Comparison of ENCODE assay signal across 10 mouse cellular contexts in the genomic region with DNA sequence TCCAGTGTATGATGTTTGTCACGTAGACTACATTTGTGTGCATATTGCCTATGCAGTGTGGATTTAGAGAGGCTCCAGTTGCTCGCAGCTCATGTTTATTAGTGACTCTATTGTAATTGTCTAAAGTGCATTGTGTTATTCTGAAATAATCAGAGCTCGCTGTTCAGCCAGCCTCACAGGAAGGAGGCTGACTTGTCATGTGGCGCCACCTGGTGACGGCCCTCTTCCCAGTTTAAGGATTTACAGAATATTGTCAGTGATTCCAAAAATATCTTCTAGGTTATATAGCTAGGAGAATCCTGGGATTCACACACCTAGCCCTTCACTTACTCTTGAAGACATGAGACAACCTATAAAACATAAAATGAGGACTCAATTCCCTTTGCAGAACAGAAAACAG. TPM values are rescaled to one million over a fixed set of nuclear protein-coding genes. Genes with fewer than 3 reads are reported as not detected.
DNase-seq lines count a peak whose midpoint lies in the region; ATAC-seq and TF ChIP-seq lines count a peak whose summit lies in the region.
"Had no signal": no experiment of that assay in that cellular context is flagged by ENCODE, and none has a peak within 500 bp of the region (broad histone marks: within the 10 kb centered on the region; RNA-seq: fewer than 3 reads in every experiment).

No protein-coding gene starts in this region.

- no peaks in the 10 kb centered on the region for H3K9me3 ChIP-seq in intestine, embryonic 15.5 days
- H3K9me3 ChIP-seq in stomach, postnatal 0 days (ENCODE audit: control insufficient read depth, low read length): no peaks in the 10 kb centered on the region
- H3K9me3 ChIP-seq: embryonic facial prominence, embryonic 13.5 days; neural tube, embryonic 13.5 days had no signal

- TF ChIP-seq CTCF in testis, adult 2 months (IDR thresholded peaks at IDR 0.05; ENCODE audit: control insufficient read depth, insufficient read depth, insufficient replicate concordance, low read depth, low read length): peak; percentile 57; the same call in 1 of the 2 replicates
- peak; percentile 92 for TF ChIP-seq CTCF in stomach, postnatal 0 days (IDR thresholded peaks at IDR 0.05; ENCODE audit: low read depth)

- no peak overlapping the region for H3K4me2 ChIP-seq in intestine, embryonic 15.5 days (replicated peaks)
- no peak overlapping the region for H3K4me2 ChIP-seq in stomach, postnatal 0 days (replicated peaks; ENCODE audit: low read depth)
- H3K4me2 ChIP-seq: embryonic facial prominence, embryonic 13.5 days; neural tube, embryonic 13.5 days had no signal

- H3K27me3 ChIP-seq in testis, adult 2 months (ENCODE audit: control insufficient read depth, insufficient read depth, low read length): no peaks in the 10 kb centered on the region
- H3K27me3 ChIP-seq in intestine, embryonic 15.5 days (replicated peaks): no peaks in the 10 kb centered on the region
- H3K27me3 ChIP-seq in stomach, postnatal 0 days (ENCODE audit: control insufficient read depth, insufficient read depth, low read length): no peaks in the 10 kb centered on the region
- H3K27me3 ChIP-seq: embryonic facial prominence, embryonic 13.5 days; neural tube, embryonic 13.5 days had no signal

- WGBS in intestine, embryonic 15.5 days: 41% methylated on average over 5 of the region's 5 CpGs
- 34% methylated on average over 5 of the region's 5 CpGs for WGBS in stomach, postnatal 0 days

- TF ChIP-seq EP300 in stomach, postnatal 0 days (optimal IDR thresholded peaks at IDR 0.05): no peak

- no peak overlapping the region for H3K9ac ChIP-seq in intestine, embryonic 15.5 days
- no peak overlapping the region for H3K9ac ChIP-seq in stomach, postnatal 0 days (ENCODE audit: low read length)
- H3K9ac ChIP-seq: embryonic facial prominence, embryonic 13.5 days; neural tube, embryonic 13.5 days had no signal

- H3K36me3 ChIP-seq in testis, adult 2 months (ENCODE audit: control insufficient read depth, insufficient read depth, low read length): peaks cover 7% of the 10 kb centered on the region
- H3K36me3 ChIP-seq in intestine, embryonic 15.5 days: peaks cover 24% of the 10 kb centered on the region
- peaks cover 16% of the 10 kb centered on the region; the same call in 1 of the 2 replicates for H3K36me3 ChIP-seq in stomach, postnatal 0 days (ENCODE audit: control insufficient read depth, insufficient read depth, low read length)

- intact Hi-C loops in left cerebral cortex, postnatal 4 days (cut with DNase I): loop anchor here (5.0 to 10.0 kb wide), 2 partner anchors 159 to 198 kb away; no protein-coding TSS in a partner anchor

- no peak for DNase-seq in testis, postnatal 14 days (ENCODE audit: low spot score)
- DNase-seq in cerebellum, adult 18-20 months: peak; percentile 81 to 82
- DNase-seq in forelimb bud, embryonic 11.5 days (ENCODE audit: low read depth, low spot score): peak; percentile 55
- peak; percentile 83 for DNase-seq in left cerebral cortex, postnatal 4 days
- DNase-seq in natural killer cell, adult 2 months (ENCODE audit: low spot score in 2 of 2): peak; percentile 52 to 73
- peak; percentile 75 for DNase-seq in stomach, postnatal 0 days (ENCODE audit: low spot score)

- no peak for TF ChIP-seq POLR2A in testis, adult 2 months (IDR thresholded peaks at IDR 0.05; ENCODE audit: control insufficient read depth, low read depth, low read length)

- ATAC-seq in intestine, embryonic 15.5 days: 0 out of 2 replicates have a peak, but pooled peaks have one; percentile 55
- ATAC-seq in stomach, postnatal 0 days (ENCODE audit: low FRiP score, low TSS enrichment): no peak

- no peak overlapping the region for H3K27ac ChIP-seq in testis, adult 2 months (ENCODE audit: control insufficient read depth, insufficient read depth, low read depth, low read length)
- no peak overlapping the region for H3K27ac ChIP-seq in intestine, embryonic 15.5 days
- H3K27ac ChIP-seq in stomach, postnatal 0 days (replicated peaks): no peak overlapping the region
- H3K27ac ChIP-seq: embryonic facial prominence, embryonic 13.5 days; neural tube, embryonic 13.5 days had no signal

- no peaks in the 10 kb centered on the region for H3K4me1 ChIP-seq in testis, adult 2 months (ENCODE audit: control insufficient read depth, insufficient read depth, low read length)
- no peaks in the 10 kb centered on the region for H3K4me1 ChIP-seq in intestine, embryonic 15.5 days (replicated peaks)
- H3K4me1 ChIP-seq in stomach, postnatal 0 days (replicated peaks; ENCODE audit: control insufficient read depth, insufficient read depth): no peaks in the 10 kb centered on the region
- H3K4me1 ChIP-seq: embryonic facial prominence, embryonic 13.5 days; neural tube, embryonic 13.5 days had no signal

- H3K4me3 ChIP-seq in testis, adult 2 months (ENCODE audit: control insufficient read depth, low read depth, low read length): no peak overlapping the region
- no peak overlapping the region for H3K4me3 ChIP-seq in intestine, embryonic 15.5 days (replicated peaks)
- no peak overlapping the region for H3K4me3 ChIP-seq in stomach, postnatal 0 days (ENCODE audit: low read depth, low read length)
- H3K4me3 ChIP-seq: embryonic facial prominence, embryonic 13.5 days; neural tube, embryonic 13.5 days had no signal

RNA-seq across cellular contexts. Expression of a gene that starts 32.0 kb away (rescaled TPM):
- 21.7 and 25.2 TPM in 2 replicates for polyA plus RNA-seq in testis, adult 2 months (2012; rRNA removed)
- 1.6 and 1.8 TPM in 2 replicates for polyA plus RNA-seq in intestine, embryonic 15.5 days (2015; fragmentation: Nextera tagmentation; extraction: Ambion mirVana)
- 10 to 100 TPM; 10.9 TPM for total RNA-seq in left cerebral cortex, postnatal 4 days (2021)
- 0.25 and 0.28 TPM in 2 replicates for polyA plus RNA-seq in stomach, postnatal 0 days (2015; fragmentation: Nextera tagmentation; extraction: Ambion mirVana)

RNA-seq across cellular contexts. Expression of a gene that starts 32.1 kb away (rescaled TPM):
- polyA plus RNA-seq in testis, adult 2 months (2012; rRNA removed): 14.3 and 15.8 TPM in 2 replicates
- 36.0 and 42.5 TPM in 2 replicates for polyA plus RNA-seq in intestine, embryonic 15.5 days (2015; fragmentation: Nextera tagmentation; extraction: Ambion mirVana)
- 10 to 100 TPM; 49.1 to 59.0 TPM for total RNA-seq in left cerebral cortex, postnatal 4 days (2021)
- 24.8 and 31.1 TPM in 2 replicates for polyA plus RNA-seq in stomach, postnatal 0 days (2015; fragmentation: Nextera tagmentation; extraction: Ambion mirVana)
